Mouse (Mus musculus): ENCODE measurements around the gene Smap1. TPM values are rescaled to one million over a fixed set of nuclear protein-coding genes. Genes with fewer than 3 reads are reported as not detected.
"Not testable (repeated sequence)": the region's sequence is repeated elsewhere in the genome, so short reads cannot be mapped to it uniquely, and the experiment has no call there.

The Smap1 gene
- 100 to 1,000 TPM; 203 to 217 TPM for total RNA-seq (2021)
- long read RNA-seq, experiment 1, transcript Smap1-201 (10 exons, 2,289 nt) = major isoform, 10 of 145 reads
- long read RNA-seq, experiment 1, partial matches to known transcripts = 10 of 145 reads
- long read RNA-seq, experiment 1, other reads (novel, unspliced or antisense) = 125 of 145 reads
- long read RNA-seq, experiment 2, transcript Smap1-201 (10 exons, 2,289 nt) = major isoform, 7 of 104 reads
- long read RNA-seq, experiment 2, partial matches to known transcripts = 2 of 104 reads
- long read RNA-seq, experiment 2, other reads (novel, unspliced or antisense) = 95 of 104 reads

DNA sequence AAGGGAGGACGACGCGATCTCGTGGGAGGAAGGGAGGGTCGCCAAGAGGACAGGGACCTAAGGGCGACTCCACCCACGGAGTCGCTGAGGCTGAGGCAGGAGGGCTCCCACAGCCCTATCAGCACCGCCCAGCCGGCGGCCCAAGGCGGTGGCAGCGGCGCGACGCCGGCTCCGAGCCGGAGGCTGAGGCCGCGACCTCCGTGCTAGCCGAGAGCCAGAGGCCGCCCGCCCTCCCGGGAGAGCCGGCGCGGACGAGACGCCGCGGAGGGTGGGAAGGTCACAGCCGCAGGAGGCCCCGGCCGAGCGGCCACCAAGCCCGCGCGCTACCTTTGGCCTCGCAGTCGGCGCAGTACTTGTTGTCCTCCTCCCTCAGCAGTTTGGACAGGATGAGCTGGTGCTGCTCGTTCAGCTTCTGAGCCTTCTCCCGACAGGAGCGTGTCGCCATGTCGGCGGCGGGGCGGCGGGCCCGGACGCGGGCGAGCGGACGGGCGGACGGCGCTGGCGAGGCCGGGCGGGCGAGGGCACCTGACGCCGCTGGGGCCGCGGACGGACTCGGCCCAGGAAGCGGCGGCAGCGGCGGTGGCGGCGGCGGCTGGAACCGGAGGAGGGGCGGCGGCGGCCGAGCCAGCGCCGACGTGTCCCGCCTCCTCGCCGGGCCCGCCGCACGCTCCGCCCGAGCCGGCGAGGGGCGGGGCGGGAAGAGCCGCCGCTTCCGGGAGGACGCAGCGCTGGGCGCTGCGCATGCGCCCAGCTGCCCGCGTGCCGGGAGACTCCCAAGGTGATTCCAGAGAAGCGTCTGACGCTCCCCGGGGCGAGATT, at the start of gene Smap1:
TSS of gene Smap1 (minus strand) at position 607 of the 819 bp plus-strand sequence.
- intact Hi-C loops (cut with DNase I) = no loop called here
- peak; percentile 67 to 81 for DNase-seq (ENCODE audit: low spot score in 2 of 2)

DNA sequence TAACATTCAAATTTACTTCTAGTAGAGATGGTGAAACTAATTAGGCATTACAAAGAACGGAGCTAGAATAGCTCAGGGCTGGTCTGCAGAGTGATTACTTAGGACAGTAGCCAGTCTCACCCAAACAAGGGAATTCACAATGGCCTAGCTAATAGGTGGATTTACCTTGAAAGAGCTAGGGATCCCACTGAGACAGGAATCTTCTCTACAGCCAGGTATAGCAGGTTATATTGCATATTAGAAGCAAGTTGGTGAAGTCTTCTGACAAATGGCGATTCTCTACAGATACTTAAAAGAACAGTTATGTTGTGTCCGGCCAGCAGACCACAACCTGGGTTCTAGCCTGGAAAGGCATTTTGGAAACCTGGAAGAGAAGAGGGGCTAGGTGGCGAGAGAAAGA, 49.0 kb upstream of the Smap1 start:
- DNase-seq (ENCODE audit: low spot score in 2 of 2); intact Hi-C loops (cut with DNase I): not testable (repeated sequence)

DNA sequence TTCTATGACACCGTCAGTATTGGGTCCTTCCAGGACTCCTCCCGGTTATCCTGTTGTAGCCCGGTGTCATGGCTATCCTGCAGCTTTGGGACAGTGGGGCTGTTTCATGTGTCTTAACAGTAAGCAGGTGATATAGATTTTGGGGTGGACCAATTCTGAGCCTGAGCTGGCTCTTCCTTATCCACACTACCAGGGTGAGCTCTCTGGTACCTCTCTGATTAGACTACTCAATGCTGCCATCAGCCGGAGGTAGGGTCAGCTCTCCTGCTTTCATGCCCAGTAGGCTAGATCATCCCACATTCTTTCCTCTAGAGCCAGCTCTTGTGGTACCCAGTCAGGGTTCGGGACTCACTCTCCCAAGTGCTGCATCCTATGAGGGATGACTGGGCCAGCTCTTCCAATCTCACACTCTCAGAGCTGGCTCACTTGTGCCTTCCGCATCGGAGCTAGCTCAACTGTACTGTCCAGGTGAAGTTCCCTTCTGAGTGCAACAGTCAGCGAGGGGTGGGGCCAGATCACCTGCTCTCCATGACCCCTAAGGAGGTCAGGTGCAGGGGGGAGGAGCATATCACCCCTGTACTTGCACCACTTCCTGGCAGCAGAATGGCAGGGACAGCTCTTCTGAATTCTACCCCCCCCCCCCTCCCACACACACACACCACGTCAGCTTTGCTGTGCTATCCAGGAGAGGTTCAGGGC, 46.1 kb upstream of the Smap1 start:
- intact Hi-C loops (cut with DNase I) = no loop called here

GRCm38 (mm10) chr1:23966226-23966625, 44.1 kb upstream of the Smap1 start:
- intact Hi-C loops (cut with DNase I) = no loop called here

More for the DNA sequence above, 46.1 kb upstream of the Smap1 start:
- no peak for DNase-seq (ENCODE audit: low spot score in 2 of 2)

GRCm38 (mm10) chr1:23959415-23959732, 37.3 kb upstream of the Smap1 start:
- no peak for DNase-seq (ENCODE audit: low spot score in 2 of 2)
- intact Hi-C loops (cut with DNase I) = no loop called here

More at GRCm38 (mm10) chr1:23966226-23966625, 44.1 kb upstream of the Smap1 start:
- DNase-seq (ENCODE audit: low spot score in 2 of 2) = no peak

- no peak for DNase-seq (ENCODE audit: low spot score in 2 of 2)
- intact Hi-C loops (cut with DNase I) = no loop called here
These were observed 36.7 kb upstream of the Smap1 start for GRCm38 (mm10) chr1:23958668-23959414.

GRCm38 (mm10) chr1:23958101-23958500, 36.0 kb upstream of the Smap1 start:
- no peak for DNase-seq (ENCODE audit: low spot score in 2 of 2)
- intact Hi-C loops (cut with DNase I) = no loop called here

- no peak for DNase-seq (ENCODE audit: low spot score in 2 of 2)
- intact Hi-C loops (cut with DNase I) = no loop called here
These were observed 33.4 kb upstream of the Smap1 start for GRCm38 (mm10) chr1:23955539-23955938.

DNA sequence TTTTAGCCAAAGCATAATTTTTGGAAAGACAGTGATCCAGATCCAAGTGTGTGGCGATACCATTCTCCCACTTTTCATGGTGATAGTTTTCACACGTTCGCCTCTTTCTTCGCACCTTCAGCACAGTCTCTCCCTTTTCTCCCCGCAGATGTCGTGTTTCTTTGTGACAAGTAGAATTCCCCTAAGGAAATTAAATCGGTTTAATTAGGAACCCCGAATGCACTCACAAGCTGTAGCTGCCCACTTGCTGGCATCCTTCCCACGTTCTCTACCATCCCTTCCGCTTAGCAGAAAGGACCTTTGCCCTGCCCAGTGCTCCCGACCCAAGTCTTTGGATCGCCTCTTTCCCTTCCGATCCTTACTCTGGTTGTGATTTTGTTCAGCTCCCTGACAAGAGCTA, 31.8 kb upstream of the Smap1 start:
- intact Hi-C loops (cut with DNase I) = no loop called here
- peak; percentile 33 to 52 for DNase-seq (ENCODE audit: low spot score in 2 of 2)

DNA sequence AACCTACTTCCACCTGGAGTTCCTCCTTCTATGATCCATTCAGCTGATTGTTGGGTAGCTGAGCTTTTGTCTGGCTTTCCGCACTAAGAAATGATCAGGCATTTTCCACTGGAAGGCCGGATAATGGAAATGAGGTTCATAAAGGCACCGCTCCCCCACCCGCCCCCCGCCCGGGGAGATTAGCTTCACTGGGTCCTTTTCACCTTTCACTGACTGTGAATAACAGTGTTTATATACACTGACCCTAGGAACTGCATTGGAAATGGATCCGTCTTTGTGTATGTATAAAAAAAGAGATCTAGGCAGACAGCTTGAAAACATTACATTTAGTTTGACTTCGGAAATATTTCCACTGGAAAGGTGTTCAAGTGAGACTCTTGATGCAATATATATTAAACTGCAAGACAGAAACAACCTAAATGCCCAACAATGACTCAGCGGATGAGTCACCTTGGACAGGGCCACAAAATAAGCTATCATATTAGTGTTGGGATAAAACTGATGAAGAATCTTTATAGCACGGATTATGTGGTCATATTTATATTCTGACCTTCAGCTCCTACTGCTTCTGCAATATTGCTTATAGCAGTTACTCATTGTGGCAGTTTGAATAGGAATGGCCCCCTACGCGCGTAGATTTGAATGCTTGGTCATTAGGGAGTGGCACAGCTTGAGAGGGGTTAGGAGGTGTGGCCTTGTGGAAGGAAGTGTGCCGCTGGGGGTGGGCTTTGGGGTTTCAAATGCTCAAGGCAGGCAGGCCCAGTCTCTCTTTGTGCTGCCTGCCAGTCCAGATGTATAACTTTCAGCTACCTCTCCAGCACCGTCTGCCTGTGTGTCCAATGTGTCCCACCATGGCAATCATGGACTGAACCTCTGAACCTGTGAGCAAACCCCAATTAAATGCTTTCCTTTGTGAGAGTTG, 26.9 kb upstream of the Smap1 start:
- intact Hi-C loops (cut with DNase I) = no loop called here
- DNase-seq (ENCODE audit: low spot score in 2 of 2) = no peak

GRCm38 (mm10) chr1:23948290-23948689, 26.2 kb upstream of the Smap1 start:
- intact Hi-C loops (cut with DNase I) = no loop called here
- peak in 1 of 2 experiments; percentile 22 for DNase-seq (ENCODE audit: low spot score in 2 of 2)

DNA sequence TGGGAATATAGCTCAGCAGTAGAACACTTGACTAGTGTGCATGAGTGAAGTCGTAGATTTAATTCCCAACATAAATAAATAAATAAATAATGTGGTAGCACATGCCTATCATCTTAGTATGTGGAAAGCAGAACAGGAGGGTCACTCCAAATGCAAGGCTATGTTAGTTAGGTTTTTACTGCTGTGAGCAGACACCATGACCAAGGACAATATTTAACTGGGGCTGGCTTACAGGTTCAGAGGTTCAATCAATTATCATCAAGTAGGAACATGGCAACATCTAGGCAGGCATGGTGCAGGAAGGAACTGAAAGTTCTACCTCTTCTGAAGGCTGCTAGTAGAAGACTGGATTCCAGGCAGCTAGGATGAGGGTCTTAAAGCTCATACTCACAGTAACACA, 22.0 kb upstream of the Smap1 start:
- intact Hi-C loops (cut with DNase I) = no loop called here
- no peak for DNase-seq (ENCODE audit: low spot score in 2 of 2)

DNA sequence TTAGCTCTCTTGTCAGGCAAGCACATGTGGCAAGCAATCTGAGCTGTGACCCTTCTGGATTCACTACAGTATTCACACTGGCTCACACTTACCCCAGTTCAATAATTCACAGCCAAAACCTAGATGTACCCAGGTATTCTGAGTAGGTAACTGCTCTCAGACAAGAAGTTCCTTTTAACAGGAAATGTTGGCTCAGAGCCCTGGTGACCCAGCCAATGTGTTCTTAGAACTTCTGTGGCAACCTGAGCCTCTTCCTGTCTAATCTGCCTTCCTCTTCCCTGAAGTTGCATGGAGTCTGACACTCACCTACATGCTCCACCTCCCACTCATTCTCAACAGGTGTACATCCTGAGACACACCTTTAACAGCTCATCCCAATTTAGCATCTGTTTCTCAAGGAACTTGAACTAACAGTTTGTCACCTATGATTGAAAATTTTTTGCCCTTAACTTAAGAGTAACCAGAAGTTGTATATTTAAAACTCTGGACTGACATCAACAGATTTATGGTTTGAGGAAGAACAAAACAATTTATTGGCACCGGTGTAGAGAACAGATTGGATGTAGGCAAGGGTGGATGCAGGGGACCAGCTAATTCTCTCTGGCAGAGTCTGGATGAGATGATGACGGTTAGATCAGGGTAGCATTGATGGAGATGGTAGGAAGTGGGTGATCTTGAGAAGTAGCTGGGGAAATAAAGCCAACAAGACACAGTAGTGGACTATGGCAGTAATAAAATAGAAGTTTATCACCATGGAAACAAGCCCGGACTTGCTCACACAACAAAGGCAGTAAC, 21.2 kb upstream of the Smap1 start:
- no peak for DNase-seq (ENCODE audit: low spot score in 2 of 2)
- intact Hi-C loops (cut with DNase I) = no loop called here

- intact Hi-C loops (cut with DNase I) = no loop called here
- no peak for DNase-seq (ENCODE audit: low spot score in 2 of 2)
These were observed 13.3 kb upstream of the Smap1 start for GRCm38 (mm10) chr1:23935408-23935762.

DNA sequence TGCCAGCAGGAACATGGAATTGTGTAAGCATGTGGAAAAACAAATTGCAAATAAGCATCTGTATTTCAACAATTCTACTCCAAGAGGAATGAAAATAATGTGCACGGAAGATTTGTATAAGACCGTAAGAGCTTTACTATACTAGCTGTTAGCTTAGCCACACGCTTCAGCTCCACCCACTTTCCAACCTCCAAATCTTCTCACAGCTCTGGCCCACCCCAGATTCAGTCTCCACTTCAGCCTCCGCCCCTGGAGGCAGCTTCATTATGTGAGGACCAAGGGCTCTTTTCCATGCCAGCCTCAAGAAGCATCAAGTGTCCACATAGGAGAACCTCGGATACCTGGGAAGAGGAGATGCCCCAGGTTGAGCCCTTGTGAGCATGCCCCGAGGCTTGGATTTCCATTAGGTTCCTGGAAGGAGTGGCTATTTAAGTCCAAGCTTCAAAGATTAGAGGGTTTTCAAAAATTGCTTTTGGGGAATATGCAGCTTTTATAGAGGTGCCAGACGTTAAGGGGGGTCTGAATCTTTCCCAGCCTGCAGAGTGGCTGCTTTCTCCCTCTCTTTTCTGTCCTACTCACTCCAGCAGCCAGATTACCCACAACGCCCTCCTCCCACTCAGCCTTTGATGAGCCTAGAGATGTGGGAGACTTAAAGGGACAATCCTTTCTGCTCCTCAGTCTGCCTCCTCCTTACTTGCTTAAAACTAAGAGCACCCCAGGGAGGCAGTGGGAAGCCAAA, 12.7 kb upstream of the Smap1 start:
- peak; percentile 49 to 71 for DNase-seq (ENCODE audit: low spot score in 2 of 2)
- intact Hi-C loops (cut with DNase I) = no loop called here

GRCm38 (mm10) chr1:23929410-23929809, 7.3 kb upstream of the Smap1 start:
- intact Hi-C loops (cut with DNase I) = no loop called here
- no peak for DNase-seq (ENCODE audit: low spot score in 2 of 2)

- intact Hi-C loops (cut with DNase I) = no loop called here
These were observed 6.3 kb upstream of the Smap1 start for GRCm38 (mm10) chr1:23928371-23928770.

More at GRCm38 (mm10) chr1:23928371-23928770, 6.3 kb upstream of the Smap1 start:
- DNase-seq (ENCODE audit: low spot score in 2 of 2) = peak in 1 of 2 experiments; percentile 9
